Mouse (Mus musculus) heart, postnatal 0 days (tissue): ENCODE measurements around the gene Mov10. TPM values are rescaled to one million over a fixed set of nuclear protein-coding genes. Genes with fewer than 3 reads are reported as not detected.
A peak's percentile ranks its signal among the peaks of the same experiment; 100 is the strongest.

Experiments used
- ATAC-seq: fragments of 200-750 bp; cut with Nextera tagmentation; 2 replicates; pipeline ENCODE4 v1.8.0; 2017; ENCODE audit warnings: low read depth, moderate number of reproducible peaks, moderate library complexity; ENCODE audit not compliant: insufficient read depth
- DNase-seq: peaks from one replicate; pipeline ENCODE4 v3.0.0-alpha.2; 2016; ENCODE audit warnings: low spot score
- H3K27ac ChIP-seq: fragments of 300-500 bp; sonication (generic); 2 replicates; pipeline ENCODE4 v1.5.1; 2014; ENCODE audit warnings: low read depth, mild to moderate bottlenecking
- H3K27me3 ChIP-seq: fragments of 300-500 bp; sonication (generic); 2 replicates; pipeline ENCODE4 v1.6.1; 2014; ENCODE audit warnings: low read length, mixed read lengths; ENCODE audit not compliant: control insufficient read depth, insufficient read depth
- H3K36me3 ChIP-seq: fragments of 300-500 bp; sonication (generic); replicated peaks from 2 replicates; pipeline ENCODE4 v1.6.1; 2014; ENCODE audit warnings: low read length, mixed read lengths; ENCODE audit not compliant: control insufficient read depth, insufficient read depth
- H3K4me1 ChIP-seq: fragments of 300-500 bp; sonication (generic); 2 replicates; pipeline ENCODE4 v1.6.1; 2014; ENCODE audit warnings: antibody characterized with exemption; ENCODE audit not compliant: control insufficient read depth, insufficient read depth
- H3K4me2 ChIP-seq: fragments of 300-500 bp; sonication (generic); 2 replicates; pipeline ENCODE4 v1.6.1; 2014; ENCODE audit warnings: low read depth, mild to moderate bottlenecking, low read length, moderate library complexity
- H3K4me3 ChIP-seq: fragments of 300-500 bp; sonication (generic); 2 replicates; pipeline ENCODE4 v1.5.1; 2014; ENCODE audit warnings: low read depth, low read length
- H3K9ac ChIP-seq: fragments of 300-500 bp; sonication (generic); replicated peaks from 2 replicates; pipeline ENCODE4 v1.6.1; 2014; ENCODE audit warnings: low read depth, low read length, mixed read lengths
- H3K9me3 ChIP-seq: fragments of 300-500 bp; sonication (generic); replicated peaks from 2 replicates; pipeline ENCODE4 v1.6.1; 2016; ENCODE audit warnings: low read length; ENCODE audit not compliant: control insufficient read depth
- CTCF ChIP-seq: IDR thresholded peaks from 2 replicates; pipeline ENCODE4 v1.5.1; 2016; ENCODE audit warnings: antibody characterized with exemption, control low read depth, low read depth
- EP300 ChIP-seq: IDR thresholded peaks from 2 replicates; pipeline ENCODE4 v1.6.1; 2016; ENCODE audit warnings: antibody characterized with exemption, low read depth
- WGBS: fragments of 180-500 bp; shearing (Covaris S2); extraction: QIAGEN DNeasy Blood & Tissue Kit; methylation state at CpG from one replicate; pipeline ENCODE4 v1.1.7; 2014; 5-methylcytosine and 5-hydroxymethylcytosine counted together
- polyA plus RNA-seq: library from polyadenylated mRNA; unstranded; fragments of >200 nt; fragmentation: Nextera tagmentation; extraction: Ambion mirVana; gene quantifications from 2 replicates; pipeline ENCODE4 v1.2.1, GENCODE M21; 2015
- total RNA-seq: library from RNA; depleted of rRNA; stranded (reverse); fragments of >200 nt; gene quantifications from 2 replicates; pipeline ENCODE4 v1.2.3, GENCODE M21; 2014; ENCODE audit warnings: low replicate concordance

Gene Mov10
- total and polyA plus RNA-seq, 2 experiments from 2014 or later = 14.0 to 20.2 TPM

- Histone ChIP-seq H3K4me3 (no peak overlapping the region), H3K4me1 (peaks cover 36% of the 10 kb centered on the region), H3K4me2 (no peak overlapping the region), H3K27me3 (no peaks in the 10 kb centered on the region), H3K36me3 (peaks cover 48% of the 10 kb centered on the region), H3K27ac (peak overlapping the region; percentile 66), H3K9ac (no peak overlapping the region; the same call in 1 of the 2 replicates), H3K9me3 (no peaks in the 10 kb centered on the region)
- no peak for ATAC-seq
- TF ChIP-seq EP300 = no peak
- DNase-seq = no peak
- 40% methylated on average over 11 of the region's 12 CpGs for WGBS
These were observed 23.4 kb downstream of the Mov10 start for GRCm38 (mm10) chr3:104794953-104795470.

GRCm38 (mm10) chr3:104793871-104794828 lies 24.2 kb downstream of the Mov10 start:
- no peak overlapping the region for H3K4me3 ChIP-seq
- H3K4me2 ChIP-seq = peak overlapping the region; percentile 33
- WGBS = 28% methylated on average over 20 of the region's 20 CpGs
- peak; percentile 92 for ATAC-seq
- no peaks in the 10 kb centered on the region for H3K27me3 ChIP-seq
- no peak overlapping the region; the same call in 1 of the 2 replicates for H3K9ac ChIP-seq
- peak overlapping the region; percentile 79 for H3K27ac ChIP-seq
- TF ChIP-seq EP300 = 0 out of 2 replicates have a peak, but pooled peaks have one; percentile 42
- no peak for TF ChIP-seq CTCF
- DNase-seq = peak; percentile 96
- peaks cover 38% of the 10 kb centered on the region for H3K4me1 ChIP-seq
- peaks cover 39% of the 10 kb centered on the region for H3K36me3 ChIP-seq
- H3K9me3 ChIP-seq = no peaks in the 10 kb centered on the region

GRCm38 (mm10) chr3:104792360-104793270 lies 25.7 kb downstream of the Mov10 start:
- DNase-seq = no peak
- no peak overlapping the region for H3K9ac ChIP-seq
- 0 out of 2 replicates have a peak overlapping the region, but pooled peaks have one; percentile 79 for H3K27ac ChIP-seq
- H3K4me2 ChIP-seq = no peak overlapping the region
- TF ChIP-seq EP300 = no peak
- no peak for TF ChIP-seq CTCF
- H3K36me3 ChIP-seq = peaks cover 31% of the 10 kb centered on the region
- H3K4me1 ChIP-seq = peaks cover 38% of the 10 kb centered on the region
- no peaks in the 10 kb centered on the region for H3K9me3 ChIP-seq
- no peak for ATAC-seq
- H3K27me3 ChIP-seq = no peaks in the 10 kb centered on the region
- 51% methylated on average over 15 of the region's 15 CpGs for WGBS
- H3K4me3 ChIP-seq = no peak overlapping the region

DNA sequence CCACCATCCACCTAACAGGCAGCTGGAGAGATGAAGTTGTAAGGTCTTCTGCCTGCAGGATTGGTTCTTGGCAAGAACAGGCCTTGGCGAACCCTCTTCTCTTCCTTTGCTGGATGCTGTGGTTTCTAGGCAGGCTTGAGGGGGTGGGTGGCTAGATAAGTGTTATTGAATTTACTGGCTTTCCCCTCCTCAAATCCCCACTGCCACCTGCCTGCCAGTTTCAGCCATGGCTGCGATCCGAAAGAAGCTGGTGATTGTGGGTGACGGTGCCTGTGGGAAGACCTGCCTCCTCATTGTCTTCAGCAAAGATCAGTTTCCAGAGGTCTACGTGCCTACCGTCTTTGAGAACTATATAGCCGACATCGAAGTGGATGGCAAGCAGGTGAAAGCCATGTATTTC lies 26.7 kb downstream of the Mov10 start:
- Histone ChIP-seq H3K4me1 (peaks cover 38% of the 10 kb centered on the region), H3K27me3 (no peaks in the 10 kb centered on the region), H3K9ac (no peak overlapping the region), H3K4me3 (no peak overlapping the region), H3K36me3 (peaks cover 22% of the 10 kb centered on the region), H3K9me3 (no peaks in the 10 kb centered on the region), H3K27ac (no peak overlapping the region), H3K4me2 (peak overlapping the region; percentile 77; the same call in 1 of the 2 replicates)
- ATAC-seq (no peak), DNase-seq (no peak)
- no peak for TF ChIP-seq CTCF
- no peak for TF ChIP-seq EP300
- 88% methylated on average over 8 of the region's 8 CpGs for WGBS

- 23% methylated on average over 4 of the region's 4 CpGs for WGBS
- Histone ChIP-seq H3K27ac (peak overlapping the region; percentile 92), H3K4me1 (peaks cover 38% of the 10 kb centered on the region), H3K9me3 (no peaks in the 10 kb centered on the region), H3K4me2 (peak overlapping the region; percentile 77), H3K36me3 (peaks cover 16% of the 10 kb centered on the region), H3K4me3 (peak overlapping the region; percentile 70), H3K27me3 (no peaks in the 10 kb centered on the region), H3K9ac (peak overlapping the region; percentile 83)
- DNase-seq (no peak), ATAC-seq (no peak)
- TF ChIP-seq CTCF = no peak
- no peak for TF ChIP-seq EP300
These were observed 27.3 kb downstream of the Mov10 start for GRCm38 (mm10) chr3:104791017-104791416.
